Mouse (Mus musculus) CD4-positive, CD25-positive, alpha-beta regulatory T cell, adult 4 months (primary cell): ENCODE measurements around the gene AC124502.3. TPM values are rescaled to one million over a fixed set of nuclear protein-coding genes. Genes with fewer than 3 reads are reported as not detected.
A peak's percentile ranks its signal among the peaks of the same experiment; 100 is the strongest.

Source experiments
- ATAC-seq: one replicate; pipeline ENCODE4 v1.8.0; 2017
- polyA plus RNA-seq, 2 experiments: library from polyadenylated mRNA; unstranded; fragments of 100-300 nt; shearing (Covaris generic); gene quantifications; one replicate each; pipeline ENCODE4 v1.2.1; 2017

Gene AC124502.3
- polyA plus RNA-seq, 2 experiments from 2014 or later, result 0.35 to 0.80 TPM

DNA sequence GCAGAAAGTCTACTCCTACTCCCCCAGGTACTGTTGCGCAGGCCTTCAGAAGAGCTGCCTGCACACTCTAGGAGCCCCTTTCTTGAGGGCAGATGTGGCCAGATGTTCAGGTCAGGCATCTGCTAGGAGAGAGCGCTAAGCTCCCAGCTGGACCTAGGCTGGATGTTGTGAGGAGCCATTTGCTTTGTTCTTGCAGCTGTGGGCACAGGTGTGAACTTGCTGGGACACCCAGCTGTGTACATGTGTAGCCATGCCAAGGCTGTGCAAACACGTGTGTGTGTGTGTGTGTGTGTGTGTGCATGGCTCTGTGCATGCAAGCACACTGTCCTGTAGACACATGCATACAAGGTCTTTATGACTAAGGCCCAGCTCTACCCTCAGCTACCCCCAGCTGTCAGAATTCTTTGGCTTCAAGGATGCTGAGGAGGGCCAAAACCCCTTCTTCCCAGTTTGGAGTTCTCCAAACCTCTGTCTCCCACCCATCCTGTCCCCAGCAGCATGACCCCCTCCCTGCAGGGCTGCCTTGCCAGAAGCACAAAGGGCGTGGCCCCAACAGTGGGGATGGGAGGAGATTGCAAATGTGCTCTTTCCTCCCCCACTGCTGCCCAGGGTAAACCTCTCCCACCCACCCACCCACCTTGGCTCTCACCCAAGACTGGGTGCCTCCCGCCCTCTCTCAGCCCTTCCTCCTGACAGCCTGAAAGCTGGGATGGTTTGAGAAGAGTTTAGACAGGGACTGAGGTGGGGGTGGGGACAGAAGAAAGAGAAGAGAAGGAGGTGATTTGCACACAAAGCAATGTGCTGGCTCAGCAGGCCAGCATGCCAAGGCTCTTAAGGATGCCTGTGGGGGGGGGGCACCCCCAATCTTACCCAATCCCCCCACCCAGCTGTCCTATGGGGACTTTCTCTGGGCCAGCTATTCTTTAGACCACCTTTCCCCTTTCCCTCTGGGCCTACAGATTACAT lies 22.0 kb downstream of the AC124502.3 start:
- ATAC-seq, result no peak

DNA sequence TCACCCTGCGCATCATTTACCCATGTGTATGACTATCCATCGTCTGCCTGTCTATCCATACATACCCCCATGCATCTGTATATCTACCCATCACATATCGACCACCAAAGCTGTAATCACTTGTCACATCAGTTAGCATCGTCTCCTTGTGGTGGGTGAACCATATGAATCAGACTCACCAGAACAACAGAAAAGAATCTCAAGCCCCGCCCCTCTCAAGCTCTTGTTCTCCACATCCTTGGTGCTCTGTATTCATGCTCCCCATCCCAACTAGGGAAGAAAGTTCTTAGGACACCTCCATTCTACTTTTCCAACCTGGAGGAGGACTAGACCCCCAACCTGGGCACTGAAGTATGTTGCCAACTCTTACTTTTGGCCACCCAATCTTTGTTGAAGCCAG lies 23.4 kb downstream of the AC124502.3 start:
- no peak for ATAC-seq

DNA sequence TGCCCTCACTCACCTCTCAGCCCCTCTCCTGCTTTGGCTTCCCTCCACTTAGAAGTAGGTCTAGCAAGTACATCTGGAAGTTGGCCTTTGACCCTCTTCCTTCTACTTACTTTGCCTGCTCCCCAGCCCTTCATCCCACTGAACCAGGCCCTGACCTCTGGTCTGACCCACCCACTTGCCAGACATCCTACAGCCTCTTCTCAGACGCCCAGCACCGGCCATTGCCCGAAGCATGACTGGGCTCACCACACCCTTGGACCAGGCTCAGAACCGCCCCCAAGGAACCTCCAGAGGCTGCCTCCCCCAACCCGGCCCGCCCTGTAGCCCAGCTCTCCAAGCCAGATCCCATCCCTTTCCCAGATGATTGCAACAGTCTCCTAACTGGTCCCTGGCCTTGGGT lies 23.8 kb downstream of the AC124502.3 start:
- ATAC-seq, result no peak

DNA sequence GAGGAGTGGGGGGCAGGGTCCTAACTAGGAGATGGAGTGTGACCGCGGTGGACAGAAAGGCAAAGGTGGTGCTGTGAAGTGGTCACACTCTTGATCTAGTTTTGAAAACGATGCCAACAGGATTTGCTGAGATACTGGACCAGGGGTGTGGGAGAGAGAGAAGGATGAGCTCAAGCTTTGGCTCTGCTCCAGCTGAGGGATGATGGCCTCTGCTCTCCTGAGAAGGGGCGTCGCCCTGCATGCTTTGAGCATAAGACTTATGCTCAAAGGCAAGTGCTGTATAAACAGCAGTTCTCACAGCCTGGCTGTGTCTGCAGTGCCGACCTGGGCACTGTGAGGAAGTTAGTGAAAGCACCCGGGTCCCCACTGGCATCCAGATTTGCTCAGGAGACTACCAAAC lies 26.4 kb downstream of the AC124502.3 start:
- ATAC-seq, result no peak

DNA sequence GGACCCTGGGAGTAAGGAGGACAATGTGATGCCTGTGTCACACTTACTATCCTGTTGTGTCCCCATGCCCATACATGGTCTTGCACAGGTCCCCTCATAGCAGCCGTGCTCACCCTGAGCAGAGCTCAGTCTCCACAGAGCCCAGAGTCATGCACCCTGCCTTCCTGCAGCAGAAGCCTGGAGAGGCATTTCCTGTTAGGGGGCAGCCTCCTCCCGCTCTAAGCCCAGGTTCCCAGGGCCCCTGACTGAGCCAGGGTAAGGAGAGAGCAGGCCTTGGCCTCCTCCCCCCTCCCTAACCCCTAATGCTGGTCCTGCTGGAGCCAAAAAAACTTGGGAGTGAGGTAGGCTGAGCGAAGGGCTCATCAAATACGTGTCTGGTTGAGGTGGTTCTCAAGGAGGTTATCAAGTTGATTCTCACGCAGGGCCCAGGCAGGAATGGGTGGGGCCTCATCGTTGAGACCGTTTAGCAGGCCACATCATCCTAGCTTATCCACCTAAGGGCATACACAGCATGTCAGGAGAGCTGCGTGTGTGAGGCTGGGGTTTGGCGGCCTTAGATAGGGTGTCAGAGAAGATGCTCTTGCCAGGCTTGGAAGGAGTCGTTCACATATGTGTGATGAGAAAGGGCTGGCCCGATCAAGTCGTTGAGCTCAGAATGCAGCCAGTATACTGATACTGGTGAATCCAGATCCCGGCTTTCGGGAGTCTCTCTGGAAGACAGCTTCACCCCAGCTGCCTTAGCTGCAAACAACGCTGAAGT lies 28.5 kb downstream of the AC124502.3 start:
- ATAC-seq, result no peak

DNA sequence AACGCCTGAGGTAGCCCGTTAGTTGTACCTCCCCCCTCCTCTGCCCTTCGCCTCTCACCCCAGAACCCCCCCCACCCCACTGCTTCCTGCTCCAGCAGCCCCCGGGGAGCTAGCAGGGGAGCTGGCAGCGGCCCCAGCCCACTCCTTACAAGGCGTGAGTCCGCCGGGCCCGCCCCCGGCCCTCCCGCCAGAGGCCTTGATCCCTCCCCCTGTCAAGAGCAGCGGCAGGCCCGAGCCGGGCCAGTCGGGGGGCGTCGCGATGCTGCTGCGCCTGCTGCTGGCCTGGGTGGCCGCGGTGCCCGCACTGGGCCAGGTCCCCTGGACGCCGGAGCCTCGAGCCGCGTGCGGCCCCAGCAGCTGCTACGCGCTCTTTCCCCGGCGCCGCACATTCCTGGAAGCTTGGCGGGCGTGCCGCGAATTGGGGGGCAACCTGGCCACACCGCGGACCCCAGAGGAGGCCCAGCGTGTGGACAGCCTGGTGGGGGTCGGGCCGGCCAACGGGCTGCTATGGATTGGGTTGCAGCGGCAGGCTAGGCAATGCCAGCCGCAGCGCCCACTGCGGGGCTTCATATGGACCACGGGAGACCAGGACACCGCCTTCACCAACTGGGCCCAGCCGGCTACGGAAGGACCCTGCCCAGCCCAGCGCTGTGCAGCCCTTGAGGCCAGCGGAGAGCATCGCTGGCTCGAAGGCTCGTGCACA lies 29.3 kb downstream of the AC124502.3 start, which contains the start of gene Cd248:
Gene Cd248, plus strand, starts transcription at position 212 of the 703 bp plus-strand sequence.
- ATAC-seq, result no peak

DNA sequence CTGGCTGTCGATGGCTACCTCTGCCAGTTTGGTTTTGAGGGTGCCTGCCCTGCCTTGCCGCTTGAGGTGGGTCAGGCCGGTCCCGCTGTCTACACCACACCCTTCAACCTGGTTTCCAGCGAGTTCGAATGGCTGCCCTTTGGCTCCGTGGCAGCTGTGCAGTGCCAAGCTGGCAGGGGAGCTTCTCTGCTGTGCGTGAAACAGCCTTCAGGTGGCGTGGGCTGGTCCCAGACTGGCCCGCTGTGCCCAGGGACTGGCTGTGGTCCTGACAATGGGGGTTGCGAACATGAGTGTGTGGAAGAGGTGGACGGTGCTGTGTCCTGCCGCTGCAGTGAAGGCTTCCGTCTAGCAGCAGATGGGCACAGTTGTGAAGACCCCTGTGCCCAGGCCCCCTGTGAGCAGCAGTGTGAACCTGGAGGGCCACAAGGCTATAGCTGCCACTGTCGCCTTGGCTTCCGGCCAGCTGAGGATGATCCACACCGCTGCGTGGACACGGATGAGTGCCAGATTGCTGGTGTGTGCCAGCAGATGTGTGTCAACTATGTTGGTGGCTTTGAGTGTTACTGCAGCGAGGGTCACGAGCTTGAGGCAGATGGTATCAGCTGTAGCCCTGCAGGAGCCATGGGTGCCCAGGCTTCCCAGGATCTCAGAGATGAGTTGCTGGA lies 30.0 kb downstream of the AC124502.3 start:
- ATAC-seq, result no peak

DNA sequence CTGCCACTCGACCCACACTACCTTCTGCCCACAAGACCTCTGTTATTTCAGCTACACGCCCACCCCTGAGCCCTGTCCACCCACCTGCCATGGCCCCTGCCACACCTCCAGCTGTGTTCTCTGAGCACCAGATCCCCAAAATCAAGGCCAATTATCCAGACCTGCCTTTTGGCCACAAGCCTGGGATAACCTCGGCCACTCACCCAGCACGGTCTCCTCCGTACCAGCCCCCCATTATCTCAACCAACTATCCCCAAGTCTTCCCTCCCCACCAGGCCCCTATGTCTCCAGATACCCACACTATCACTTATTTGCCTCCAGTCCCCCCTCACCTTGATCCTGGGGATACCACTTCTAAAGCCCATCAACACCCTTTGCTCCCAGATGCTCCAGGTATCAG lies 30.8 kb downstream of the AC124502.3 start:
- no peak for ATAC-seq

DNA sequence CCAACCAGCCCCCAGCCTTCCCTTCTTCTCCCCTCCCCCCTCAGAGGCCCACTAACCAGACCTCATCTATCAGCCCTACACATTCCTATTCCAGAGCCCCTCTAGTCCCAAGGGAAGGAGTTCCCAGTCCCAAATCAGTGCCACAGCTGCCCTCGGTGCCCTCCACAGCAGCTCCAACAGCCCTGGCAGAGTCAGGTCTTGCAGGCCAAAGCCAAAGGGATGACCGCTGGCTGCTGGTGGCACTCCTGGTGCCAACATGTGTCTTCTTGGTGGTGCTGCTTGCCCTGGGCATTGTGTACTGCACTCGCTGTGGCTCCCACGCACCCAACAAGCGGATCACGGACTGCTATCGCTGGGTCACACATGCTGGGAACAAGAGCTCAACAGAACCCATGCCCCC lies 31.3 kb downstream of the AC124502.3 start:
- ATAC-seq, result no peak

DNA sequence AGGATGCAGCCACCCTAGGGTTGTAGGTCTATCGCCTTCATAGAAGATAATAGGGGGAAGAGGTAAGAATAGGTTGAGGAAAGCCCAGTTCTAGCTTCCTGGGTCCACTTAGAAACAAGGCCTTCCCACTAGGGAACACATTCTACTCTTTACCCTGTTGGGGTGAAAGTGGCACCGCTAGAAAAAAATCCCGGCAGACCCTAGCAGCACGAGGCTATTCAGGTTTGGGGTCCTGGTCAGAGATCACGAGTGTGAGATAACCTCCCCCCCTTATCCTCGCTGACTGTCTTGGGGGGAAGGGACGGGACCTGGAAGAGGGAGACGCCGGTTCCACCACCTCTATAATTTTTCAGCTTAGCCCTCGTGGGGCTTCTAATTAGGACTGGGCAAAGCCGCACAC lies 32.4 kb downstream of the AC124502.3 start:
- no peak for ATAC-seq

DNA sequence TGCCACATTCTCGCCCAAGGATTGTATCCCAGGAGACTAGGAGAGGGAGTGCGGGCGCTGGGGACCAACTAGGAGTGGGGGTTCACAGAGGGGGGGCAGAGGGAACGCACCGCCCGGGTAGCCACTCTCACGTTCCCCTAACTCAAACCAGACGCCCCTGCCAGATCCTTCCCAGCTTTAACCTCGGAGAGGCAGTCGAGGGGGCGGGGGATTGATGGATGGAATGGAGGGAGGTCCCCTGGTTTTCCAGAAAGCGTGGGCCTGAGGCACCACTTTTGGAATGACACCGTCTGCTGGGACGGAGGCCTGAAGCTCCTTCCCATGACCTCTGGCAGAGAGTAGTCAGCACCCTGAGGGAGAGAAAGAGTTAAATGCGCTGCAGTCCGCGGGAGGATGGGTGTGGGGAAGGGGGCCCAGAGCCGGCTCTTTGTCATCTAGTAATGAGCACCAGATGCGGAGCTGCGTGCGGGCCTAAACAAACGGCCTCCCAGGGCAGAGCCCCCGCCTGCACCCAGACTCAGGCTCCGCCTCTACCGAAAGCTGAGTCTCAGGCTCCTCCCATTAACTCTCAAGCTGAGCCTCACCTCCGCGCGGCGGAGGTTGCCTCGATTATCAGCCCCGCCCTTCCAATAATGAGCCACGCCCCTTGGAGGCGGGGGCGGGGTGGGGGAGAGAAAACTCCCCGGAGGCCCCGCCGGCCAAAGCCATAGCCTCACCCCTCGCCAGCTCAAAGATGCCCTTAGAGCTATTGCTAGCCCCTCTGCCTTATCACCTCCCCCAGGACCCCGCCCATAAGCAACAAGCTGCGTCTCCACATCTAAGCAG lies 33.1 kb downstream of the AC124502.3 start:
- ATAC-seq, result peak; percentile 88

DNA sequence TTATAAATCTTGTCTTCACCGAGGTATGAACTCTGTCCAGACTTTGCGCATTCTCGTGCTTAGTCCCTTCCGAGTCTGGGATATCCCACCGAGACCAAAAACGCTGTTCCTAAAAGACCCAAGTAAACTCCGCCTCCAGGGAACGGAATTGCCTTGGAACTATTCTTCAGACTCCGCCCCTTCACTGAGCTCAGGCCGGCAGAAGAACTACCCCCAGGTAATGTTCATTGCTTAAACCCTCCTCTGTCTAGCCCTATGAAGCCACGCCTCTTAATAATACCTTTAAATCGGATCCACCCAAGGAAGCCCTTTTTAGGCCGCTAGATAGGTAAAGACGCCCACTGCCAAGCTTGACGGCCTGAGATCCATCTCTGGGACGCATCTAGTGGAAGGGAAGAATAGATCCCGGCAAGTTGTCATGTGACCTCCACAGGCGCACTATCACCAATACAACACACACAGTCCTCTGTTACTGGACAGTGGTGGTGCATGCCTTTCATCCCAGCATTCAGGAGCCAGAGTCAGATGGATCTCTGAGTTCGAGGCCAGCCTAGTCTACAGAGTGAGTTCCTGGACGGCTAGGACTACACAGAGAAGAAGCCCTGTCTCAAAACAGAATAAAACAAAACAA lies 33.8 kb downstream of the AC124502.3 start:
- ATAC-seq, result no peak

DNA sequence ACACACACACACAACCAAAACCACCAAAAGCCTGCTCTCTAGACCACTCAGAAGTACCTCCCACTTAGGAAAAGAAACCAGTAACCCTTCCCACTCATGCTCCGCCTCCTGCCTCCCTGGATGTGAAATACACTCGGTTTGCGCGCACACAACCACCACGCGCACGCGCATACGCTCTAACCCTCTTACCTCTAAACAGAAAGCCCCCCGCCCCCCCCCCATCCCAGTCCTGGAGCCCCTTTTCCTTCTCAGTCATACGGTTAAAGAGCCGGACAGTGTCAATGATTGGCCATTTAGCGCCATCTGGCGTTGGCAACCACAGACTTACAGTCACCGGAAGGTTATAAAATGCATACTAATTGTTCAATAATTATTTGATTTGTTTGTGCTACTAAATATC lies 34.3 kb downstream of the AC124502.3 start:
- no peak for ATAC-seq

DNA sequence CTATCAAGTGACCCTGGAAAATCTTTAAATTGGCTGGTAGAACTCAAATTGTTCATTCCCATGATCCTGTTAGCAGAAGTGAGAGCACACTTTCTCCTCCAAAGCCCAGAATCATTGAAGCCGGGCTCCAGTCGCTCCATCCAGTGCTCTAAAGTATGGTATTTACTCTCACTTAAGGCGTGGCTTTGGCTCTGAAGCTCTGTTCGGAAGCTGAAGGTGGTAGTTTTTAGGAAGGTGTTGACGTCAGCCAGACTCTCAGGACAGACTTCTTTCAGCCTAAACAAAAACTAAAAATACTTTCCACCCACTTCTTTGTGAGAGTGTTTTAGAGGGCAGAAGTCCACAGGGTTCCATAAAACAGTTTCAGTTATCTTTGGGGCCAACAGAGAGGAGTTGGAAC lies 34.8 kb downstream of the AC124502.3 start:
- ATAC-seq, result no peak

DNA sequence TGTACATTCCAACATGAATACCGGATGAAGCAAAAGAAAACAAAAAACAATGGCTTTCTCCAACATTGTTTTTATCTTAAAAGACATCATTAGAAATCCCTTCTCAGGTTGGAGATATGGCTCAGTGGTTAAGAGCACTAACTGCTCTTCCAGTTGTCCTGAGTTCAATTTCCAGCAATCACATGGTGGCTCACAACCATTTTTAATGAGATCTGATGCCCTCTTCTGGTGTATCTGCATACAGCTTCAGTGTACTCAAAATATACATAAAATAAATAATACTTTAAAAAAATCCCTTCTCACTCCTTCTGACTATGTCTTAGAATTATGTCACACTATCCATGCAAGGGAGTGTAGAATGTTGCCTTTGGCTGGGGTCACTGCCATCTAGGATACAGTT lies 40.6 kb downstream of the AC124502.3 start:
- no peak for ATAC-seq

DNA sequence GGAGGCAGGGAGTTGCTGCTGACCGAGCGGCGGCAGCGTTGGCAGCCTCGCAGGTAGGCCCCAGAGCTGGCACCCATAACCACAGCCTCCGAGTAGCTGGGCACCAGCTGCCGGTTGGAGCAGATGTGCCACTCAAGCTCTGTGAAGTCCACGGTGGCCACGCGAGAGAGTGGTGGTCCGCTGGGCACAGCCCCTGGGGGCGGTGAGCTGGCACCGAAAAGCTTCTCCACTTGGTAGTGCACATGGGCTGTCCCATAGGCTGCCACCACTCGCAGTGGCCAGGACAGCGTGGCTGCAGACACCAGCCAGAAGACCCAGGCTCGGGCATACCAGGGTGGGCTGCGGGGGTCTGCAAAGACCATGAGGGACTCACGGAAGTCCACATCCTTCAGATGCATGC lies 43.3 kb downstream of the AC124502.3 start:
- no peak for ATAC-seq

DNA sequence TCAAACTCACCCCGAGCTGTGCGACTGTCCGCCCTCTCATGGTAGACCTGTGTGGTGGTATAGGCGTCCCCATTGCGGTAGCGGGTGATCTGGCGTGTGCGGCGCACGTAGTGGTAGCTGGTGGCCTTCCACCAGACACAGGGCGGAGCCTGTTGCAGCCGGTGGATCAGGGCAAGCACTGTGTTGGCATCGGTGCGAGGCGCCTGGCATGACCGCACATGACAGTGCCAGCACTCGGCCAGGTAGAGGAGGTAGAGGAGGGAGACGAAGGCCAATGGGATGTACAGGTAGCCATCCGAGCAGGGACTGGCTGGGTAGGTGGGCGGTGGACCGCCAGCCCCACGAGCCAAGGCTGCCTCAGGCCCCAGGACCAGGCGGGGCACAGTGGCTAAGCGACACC lies 43.9 kb downstream of the AC124502.3 start:
- no peak for ATAC-seq

DNA sequence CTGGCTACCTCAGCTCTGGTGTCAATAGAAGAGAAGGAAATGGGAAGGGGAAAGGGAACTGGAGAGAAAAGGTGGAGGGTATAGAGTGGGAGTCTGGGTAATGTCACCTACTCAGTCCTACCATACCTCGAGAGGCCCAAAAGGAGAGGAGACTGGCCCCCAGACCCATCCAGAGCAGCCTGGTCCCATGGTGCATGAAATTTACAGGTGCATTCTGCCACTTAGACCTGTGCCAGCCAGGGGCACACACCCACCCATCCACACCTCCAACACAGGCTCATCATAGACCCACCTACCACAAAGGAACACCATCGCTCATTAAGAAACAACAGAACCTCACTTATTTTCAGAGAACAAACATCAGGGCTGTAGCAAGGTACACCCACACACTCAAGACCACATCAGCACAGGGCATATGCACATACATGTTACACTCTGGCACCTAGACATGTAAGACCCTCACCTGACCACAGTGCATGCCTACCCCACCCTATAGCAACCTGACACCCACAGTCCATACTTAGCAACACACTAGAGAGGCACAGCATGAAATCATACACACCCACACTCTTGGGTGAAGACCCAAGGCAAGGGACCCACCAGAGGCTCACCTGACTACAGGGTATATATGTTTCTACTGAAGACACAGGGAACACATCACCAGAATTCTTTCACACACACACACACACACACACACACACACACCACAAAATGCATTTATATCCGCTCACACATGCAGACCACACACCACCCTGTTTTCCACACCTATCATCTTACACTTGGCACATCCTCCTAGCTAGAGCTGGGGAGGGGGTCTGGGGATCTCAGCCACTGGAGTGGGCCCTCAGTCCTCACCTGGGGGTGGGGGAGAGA lies 45.5 kb downstream of the AC124502.3 start:
- no peak for ATAC-seq

DNA sequence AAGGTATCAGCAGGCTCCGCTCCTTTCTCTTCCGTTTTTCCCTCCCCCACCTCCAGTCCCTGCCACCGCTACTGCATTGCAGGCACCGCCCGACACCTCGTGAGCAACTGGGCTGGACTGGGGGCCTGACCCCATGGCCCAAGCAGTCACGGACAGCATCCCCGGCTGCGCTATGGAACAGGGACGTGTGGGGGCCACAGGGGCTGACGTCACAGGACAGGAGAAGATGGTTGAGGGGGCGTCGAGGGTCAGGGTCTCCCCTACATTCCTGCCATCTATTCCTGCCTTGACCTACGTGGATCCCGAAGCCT lies 46.1 kb downstream of the AC124502.3 start:
- ATAC-seq, result no peak

DNA sequence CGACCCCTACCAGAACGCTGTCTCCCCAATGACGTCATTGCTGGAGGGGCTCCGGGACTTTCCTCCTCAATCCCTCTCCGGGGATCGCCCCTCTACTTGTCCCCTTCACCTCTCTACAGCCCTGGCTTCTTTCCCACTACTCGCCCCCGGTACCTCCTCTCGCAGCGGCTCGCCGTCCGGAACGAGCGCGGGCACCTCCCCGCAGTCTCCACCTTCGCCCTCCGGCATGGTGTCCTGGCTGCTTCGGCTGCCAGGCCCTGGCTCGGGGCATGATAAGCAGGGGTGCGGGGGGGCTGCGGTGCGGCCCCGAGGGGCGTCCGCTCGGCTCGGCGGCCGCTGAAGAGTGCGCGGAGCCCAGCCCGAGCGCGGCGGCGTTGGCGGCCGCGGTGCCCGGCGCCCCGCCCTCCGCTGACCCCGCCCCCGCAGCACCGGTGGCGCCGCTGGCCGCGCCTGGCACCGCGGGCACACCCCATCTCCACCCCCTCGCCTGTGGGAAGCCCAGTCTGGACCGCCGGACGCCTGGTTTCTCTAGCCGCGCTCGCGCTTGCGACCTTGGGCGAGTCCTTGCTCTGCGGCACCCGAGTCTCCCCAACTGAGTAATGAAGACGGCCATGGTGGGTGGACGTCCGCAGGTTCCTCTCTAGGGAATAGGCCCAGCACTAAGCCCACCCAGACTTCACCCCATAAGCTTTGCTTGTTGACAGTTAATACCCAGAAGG lies 46.6 kb downstream of the AC124502.3 start, which contains the start of gene Tmem151a:
Gene Tmem151a, minus strand, starts transcription at position 387 of the 719 bp plus-strand sequence.
- no peak for ATAC-seq
